Mouse (Mus musculus): ENCODE measurements around the gene Hic1. TPM values are rescaled to one million over a fixed set of nuclear protein-coding genes. Genes with fewer than 3 reads are reported as not detected.

Hic1 gene
- polyA plus RNA-seq, 1 experiment from 2014 or later, result 9.9 TPM

GRCm38 (mm10) chr11:75119298-75119697 lies 50.0 kb downstream of the Hic1 start:
- TF ChIP-seq EP300 (IDR thresholded peaks at IDR 0.05) (no peak), CTCF (IDR thresholded peaks at IDR 0.05) (no peak)
- H3K36me3 ChIP-seq (ENCODE audit: insufficient read depth, low read length), result no peaks in the 10 kb centered on the region
- ATAC-seq, result no peak
- H3K9ac ChIP-seq (replicated peaks; ENCODE audit: low read depth), result no peak overlapping the region
- H3K4me2 ChIP-seq (replicated peaks; ENCODE audit: low read depth, low read length), result no peak overlapping the region
- WGBS, result 85% methylated on average over 2 of the region's 2 CpGs
- H3K9me3 ChIP-seq (ENCODE audit: low read length), result no peaks in the 10 kb centered on the region
- H3K27ac ChIP-seq (ENCODE audit: low read length), result no peak overlapping the region
- H3K4me3 ChIP-seq (ENCODE audit: low read depth, low read length), result no peak overlapping the region
- no peaks in the 10 kb centered on the region for H3K27me3 ChIP-seq (replicated peaks; ENCODE audit: insufficient read depth, low read length)
- 0 out of 2 replicates have a peak, but pooled peaks cover 5% of the 10 kb centered on the region for H3K4me1 ChIP-seq (ENCODE audit: insufficient read depth, low read depth, low read length)
- DNase-seq (ENCODE audit: low spot score), result no peak

- Histone ChIP-seq H3K9me3 (ENCODE audit: low read length) (no peaks in the 10 kb centered on the region), H3K4me3 (ENCODE audit: low read depth, low read length) (no peak overlapping the region), H3K27me3 (replicated peaks; ENCODE audit: insufficient read depth, low read length) (no peaks in the 10 kb centered on the region), H3K9ac (replicated peaks; ENCODE audit: low read depth) (no peak overlapping the region), H3K4me1 (ENCODE audit: insufficient read depth, low read depth, low read length) (0 out of 2 replicates have a peak, but pooled peaks cover 5% of the 10 kb centered on the region), H3K4me2 (replicated peaks; ENCODE audit: low read depth, low read length) (no peak overlapping the region), H3K27ac (ENCODE audit: low read length) (no peak overlapping the region), H3K36me3 (ENCODE audit: insufficient read depth, low read length) (no peaks in the 10 kb centered on the region)
- ATAC-seq (no peak), DNase-seq (ENCODE audit: low spot score) (no peak)
- TF ChIP-seq EP300 (IDR thresholded peaks at IDR 0.05) (no peak), CTCF (IDR thresholded peaks at IDR 0.05) (no peak)
- WGBS, result 95% methylated on average over 2 of the region's 2 CpGs
These were observed 51.2 kb downstream of the Hic1 start for GRCm38 (mm10) chr11:75118141-75118540.

- 46% methylated on average over 6 of the region's 6 CpGs for WGBS
- no peaks in the 10 kb centered on the region for H3K36me3 ChIP-seq (ENCODE audit: insufficient read depth, low read length)
- ATAC-seq (no peak), DNase-seq (ENCODE audit: low spot score) (no peak)
- H3K4me3 ChIP-seq (ENCODE audit: low read depth, low read length), result no peak overlapping the region
- H3K27me3 ChIP-seq (replicated peaks; ENCODE audit: insufficient read depth, low read length), result no peaks in the 10 kb centered on the region
- no peaks in the 10 kb centered on the region for H3K9me3 ChIP-seq (ENCODE audit: low read length)
- 0 out of 2 replicates have a peak, but pooled peaks cover 5% of the 10 kb centered on the region for H3K4me1 ChIP-seq (ENCODE audit: insufficient read depth, low read depth, low read length)
- TF ChIP-seq CTCF (IDR thresholded peaks at IDR 0.05) (no peak), EP300 (IDR thresholded peaks at IDR 0.05) (no peak)
- H3K9ac ChIP-seq (replicated peaks; ENCODE audit: low read depth), result no peak overlapping the region
- H3K27ac ChIP-seq (ENCODE audit: low read length), result no peak overlapping the region
- H3K4me2 ChIP-seq (replicated peaks; ENCODE audit: low read depth, low read length), result no peak overlapping the region
These were observed 52.9 kb downstream of the Hic1 start for GRCm38 (mm10) chr11:75116379-75116778.

MicroRNAs encoded within 50 kb of the gene (microRNA counts, 519-probe panel; counts per million panel counts)
- microRNA mmu-miR-132 (4,200 counts per million, percentile 43 among the panel's probes with 10 or more counts), microRNA mmu-miR-212 (not detected)

Small RNA genes within 50 kb of the gene (microRNA-seq; reads per million reads assigned to microRNA genes)
- 244 reads per million, percentile 58 among the genes with 10 or more reads in this experiment for gene Mir132
- 14.4 reads per million, percentile 26 among the genes with 10 or more reads in this experiment for gene Mir212

Other genes starting within 250 kb of the Hic1 start
- gene Smg6, start 243.7 kb downstream of the Hic1 start, polyA plus RNA-seq (2015; fragmentation: Nextera tagmentation; extraction: Ambion mirVana), result 9.9 and 11.0 TPM in 2 replicates
- gene Srr, start 243.6 kb downstream of the Hic1 start, polyA plus RNA-seq (2015; fragmentation: Nextera tagmentation; extraction: Ambion mirVana), result 11.9 and 12.9 TPM in 2 replicates
- gene Ovca2, start 9.3 kb upstream of the Hic1 start, polyA plus RNA-seq (2015; fragmentation: Nextera tagmentation; extraction: Ambion mirVana), result 19.7 and 22.0 TPM in 2 replicates
- gene Dph1, start 21.7 kb upstream of the Hic1 start, polyA plus RNA-seq (2015; fragmentation: Nextera tagmentation; extraction: Ambion mirVana), result 11.3 and 14.8 TPM in 2 replicates
- 3.6 and 4.3 TPM in 2 replicates for gene Rtn4rl1, start 24.3 kb upstream of the Hic1 start, polyA plus RNA-seq (2015; fragmentation: Nextera tagmentation; extraction: Ambion mirVana)
- 44.7 and 52.3 TPM in 2 replicates for gene Rpa1, start 178.8 kb upstream of the Hic1 start, polyA plus RNA-seq (2015; fragmentation: Nextera tagmentation; extraction: Ambion mirVana)
- gene Smyd4, start 178.9 kb upstream of the Hic1 start, polyA plus RNA-seq (2015; fragmentation: Nextera tagmentation; extraction: Ambion mirVana), result 6.4 and 6.6 TPM in 2 replicates